Mouse (Mus musculus) B cell, adult 2 months (primary cell): ENCODE measurements around the gene Rai14.
A peak's percentile ranks its signal among the peaks of the same experiment; 100 is the strongest.
"Not testable (repeated sequence)": the region's sequence is repeated elsewhere in the genome, so short reads cannot be mapped to it uniquely, and the experiment has no call there.

Experiments used
- DNase-seq, 2 experiments: peaks; one replicate each; pipeline ENCODE4 v3.0.0; 2022

Gene Rai14

DNA sequence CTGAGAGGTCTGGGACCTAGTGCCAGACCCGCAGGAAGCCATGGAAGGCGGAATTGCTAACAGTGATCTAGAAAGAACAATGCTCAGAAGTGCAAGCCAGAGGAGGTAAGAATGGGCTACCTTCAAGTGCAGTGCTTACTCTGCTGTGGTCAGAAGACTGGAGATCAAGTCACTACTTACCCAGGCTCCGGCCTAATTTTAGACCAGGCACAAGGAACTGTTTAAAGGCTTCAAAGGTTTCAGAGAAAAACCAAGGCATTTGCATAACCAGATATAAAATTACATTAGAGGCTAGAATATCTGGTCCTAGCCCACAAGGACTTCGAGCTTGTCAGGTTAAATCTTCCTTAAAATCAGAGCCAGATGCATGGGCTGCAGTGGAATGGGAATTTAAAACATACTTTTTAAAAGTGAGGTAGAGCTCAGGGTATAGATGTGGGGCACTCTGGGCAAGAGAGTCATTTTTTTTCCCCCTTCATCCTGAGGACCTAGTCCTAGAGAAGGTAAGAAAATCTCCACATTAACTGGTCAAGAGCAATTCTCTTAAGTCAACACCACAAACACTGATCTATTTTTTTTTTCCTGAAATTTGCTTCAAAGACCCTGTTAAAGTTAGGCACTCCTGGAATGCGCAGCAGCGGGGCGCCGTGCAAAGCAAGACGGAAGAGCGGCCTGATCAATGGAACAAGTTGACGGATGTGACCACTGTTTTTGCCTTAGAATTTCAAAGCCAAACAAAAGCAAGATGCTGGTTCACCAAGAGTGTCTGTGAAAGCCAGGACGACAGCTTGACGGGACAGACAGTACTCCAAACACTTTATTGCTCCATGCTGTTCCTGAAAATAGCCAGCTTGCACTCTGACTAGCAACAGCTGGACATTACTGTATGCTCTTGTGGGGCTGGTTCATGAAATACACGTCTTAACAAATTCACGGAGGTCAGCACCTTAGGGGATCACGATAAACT is 115.9 kb downstream of the Rai14 start:
- no peak for DNase-seq

GRCm38 (mm10) chr15:10596871-10597270 is 117.6 kb downstream of the Rai14 start:
- no peak for DNase-seq

DNA sequence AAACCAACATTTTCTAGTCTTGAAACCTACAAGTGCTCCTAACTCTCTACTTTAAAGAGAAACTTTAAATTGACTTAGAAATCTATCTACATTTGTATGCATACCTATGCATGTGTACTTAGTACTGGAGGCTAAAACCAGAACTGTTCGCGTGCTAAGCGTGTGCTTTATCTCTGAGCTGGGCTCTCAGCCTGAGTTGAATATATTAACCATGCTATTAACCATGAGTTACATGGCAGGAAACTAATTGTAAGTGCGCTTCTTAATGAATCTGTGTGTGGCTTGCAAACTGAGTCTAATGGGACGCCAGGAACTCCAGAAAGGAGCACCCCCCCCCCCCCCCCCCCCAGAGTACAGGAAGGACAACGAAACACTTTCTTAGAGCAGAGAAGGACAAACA is 119.0 kb downstream of the Rai14 start:
- no peak for DNase-seq

- no peak for DNase-seq
These were observed 119.5 kb downstream of the Rai14 start for GRCm38 (mm10) chr15:10594910-10595309.

- DNase-seq = no peak
These were observed 121.3 kb downstream of the Rai14 start for GRCm38 (mm10) chr15:10593094-10593493.

DNA sequence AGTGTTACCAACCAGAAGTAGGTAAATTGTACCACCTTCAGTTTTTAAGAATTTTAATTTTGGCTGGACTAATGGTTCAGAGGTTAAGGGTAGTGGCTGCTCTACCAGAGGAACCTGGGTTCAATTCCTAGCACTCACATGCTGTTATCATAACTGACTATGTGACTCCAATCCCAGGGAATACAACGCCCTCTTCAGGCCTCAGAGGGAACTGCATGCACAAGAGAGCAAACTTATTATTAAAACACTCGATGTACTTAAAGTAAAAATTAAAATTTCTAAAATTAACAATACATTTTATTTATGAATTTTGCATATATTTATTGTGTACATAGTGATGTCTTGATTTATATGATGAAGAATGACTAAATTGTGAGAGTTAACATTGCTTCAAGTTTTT is 127.9 kb downstream of the Rai14 start:
- no peak for DNase-seq

- no peak for DNase-seq
These were observed 129.9 kb downstream of the Rai14 start for GRCm38 (mm10) chr15:10584359-10585187.

DNA sequence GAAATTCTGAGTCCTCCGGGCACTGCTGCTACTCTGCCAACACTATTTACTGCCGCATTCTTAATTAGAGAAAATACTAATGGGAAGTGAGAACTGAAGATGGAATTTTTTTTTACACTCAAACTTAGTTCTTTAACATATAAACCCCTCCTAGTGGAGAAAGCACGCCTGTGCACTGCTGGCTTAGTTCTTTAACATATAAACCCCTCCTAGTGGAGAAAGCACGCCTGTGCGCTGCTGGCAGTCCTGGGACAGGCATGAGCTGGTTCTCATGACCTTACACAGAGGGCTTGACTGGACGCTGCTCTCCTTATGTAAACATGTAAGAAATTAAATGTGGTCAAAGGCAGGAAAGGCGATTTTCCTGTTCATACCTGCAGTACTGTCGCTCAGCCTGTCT is 131.0 kb downstream of the Rai14 start:
- peak; percentile 58 to 65 for DNase-seq

DNA sequence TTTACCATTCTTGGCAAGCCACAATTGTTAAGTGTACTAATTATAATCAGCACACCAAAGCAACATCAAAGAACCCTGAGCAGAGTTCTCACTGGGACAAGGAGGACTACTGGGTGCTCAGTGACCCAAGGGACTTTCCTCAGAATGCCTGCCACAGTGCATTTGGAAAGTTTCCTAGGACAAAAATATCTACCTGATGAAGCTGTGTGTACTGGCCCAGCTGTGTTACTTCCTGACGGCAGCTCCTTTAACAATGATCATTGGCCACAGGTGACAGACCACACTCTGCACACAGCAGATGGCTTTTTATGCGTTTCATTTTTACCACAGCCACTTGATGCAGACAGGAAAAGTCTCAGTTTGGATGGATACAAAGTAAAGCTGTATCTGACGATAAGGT is 135.3 kb downstream of the Rai14 start:
- DNase-seq = no peak

DNA sequence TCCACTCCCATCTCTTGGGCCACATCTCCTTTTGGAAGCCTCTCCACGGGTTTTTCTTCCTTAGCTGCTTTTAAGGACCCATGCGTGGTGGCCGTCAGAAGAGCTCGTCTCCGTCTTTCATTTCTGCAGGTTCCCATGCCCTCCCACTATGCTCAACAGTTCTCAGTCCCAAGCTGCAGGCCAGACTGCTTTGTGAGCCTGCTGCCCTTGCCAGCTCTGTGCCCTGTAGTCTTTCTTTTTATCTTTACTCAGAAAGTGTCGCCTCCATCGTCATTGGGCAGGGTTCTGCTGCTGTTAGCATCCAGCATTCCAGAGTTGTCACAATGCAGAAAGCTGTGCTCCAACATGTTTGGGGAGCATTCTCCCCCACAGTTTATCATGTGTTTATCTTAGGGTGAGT is 147.9 kb downstream of the Rai14 start:
- no peak for DNase-seq

DNA sequence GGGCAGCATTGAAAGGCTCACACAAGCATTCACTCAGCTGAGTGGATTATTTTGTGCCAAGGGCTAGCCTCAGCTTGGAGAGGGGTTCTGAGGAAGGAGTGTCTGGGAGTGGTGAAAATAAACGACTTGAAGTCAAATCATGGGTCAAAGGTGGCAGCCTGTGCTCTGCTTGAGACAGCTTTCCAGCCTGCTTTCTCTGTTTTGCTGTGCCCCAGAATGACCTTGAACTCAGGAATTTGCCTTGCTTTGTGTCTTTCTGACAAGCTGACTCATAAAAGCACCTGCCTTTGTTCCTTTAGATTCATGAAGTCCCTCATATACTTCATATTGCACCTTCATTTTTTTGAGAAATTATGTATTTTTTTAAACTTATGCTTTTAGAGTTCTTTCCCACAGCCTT is 150.2 kb downstream of the Rai14 start:
- DNase-seq = no peak

- DNase-seq = no peak
These were observed 152.1 kb downstream of the Rai14 start for GRCm38 (mm10) chr15:10562281-10562680.

DNA sequence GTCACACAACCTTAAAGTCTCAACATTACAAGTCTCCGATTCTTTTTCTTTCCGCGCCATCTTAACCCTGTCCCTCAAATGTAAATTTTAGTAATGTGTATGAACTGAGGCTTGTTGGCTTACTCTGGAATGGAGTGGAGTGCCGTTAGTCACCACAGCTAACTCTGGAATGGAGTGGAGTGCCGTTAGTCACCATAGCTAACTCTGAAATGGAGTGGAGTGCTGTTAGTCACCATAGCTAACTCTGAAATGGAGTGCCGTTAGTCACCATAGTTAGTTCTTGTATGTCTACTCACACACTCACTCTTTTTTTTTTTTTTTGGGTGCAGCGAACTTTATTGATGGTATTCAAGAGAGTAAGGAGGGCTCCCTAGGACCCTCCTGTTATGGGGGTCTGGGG is 154.4 kb downstream of the Rai14 start:
- DNase-seq = no peak

GRCm38 (mm10) chr15:10558465-10558864 is 156.0 kb downstream of the Rai14 start, which contains the start of gene Ttc23l:
TSS of gene Ttc23l (minus strand) at chr15:10558668.
- no peak for DNase-seq

GRCm38 (mm10) chr15:10554336-10554735 is 160.1 kb downstream of the Rai14 start:
- DNase-seq = no peak

DNA sequence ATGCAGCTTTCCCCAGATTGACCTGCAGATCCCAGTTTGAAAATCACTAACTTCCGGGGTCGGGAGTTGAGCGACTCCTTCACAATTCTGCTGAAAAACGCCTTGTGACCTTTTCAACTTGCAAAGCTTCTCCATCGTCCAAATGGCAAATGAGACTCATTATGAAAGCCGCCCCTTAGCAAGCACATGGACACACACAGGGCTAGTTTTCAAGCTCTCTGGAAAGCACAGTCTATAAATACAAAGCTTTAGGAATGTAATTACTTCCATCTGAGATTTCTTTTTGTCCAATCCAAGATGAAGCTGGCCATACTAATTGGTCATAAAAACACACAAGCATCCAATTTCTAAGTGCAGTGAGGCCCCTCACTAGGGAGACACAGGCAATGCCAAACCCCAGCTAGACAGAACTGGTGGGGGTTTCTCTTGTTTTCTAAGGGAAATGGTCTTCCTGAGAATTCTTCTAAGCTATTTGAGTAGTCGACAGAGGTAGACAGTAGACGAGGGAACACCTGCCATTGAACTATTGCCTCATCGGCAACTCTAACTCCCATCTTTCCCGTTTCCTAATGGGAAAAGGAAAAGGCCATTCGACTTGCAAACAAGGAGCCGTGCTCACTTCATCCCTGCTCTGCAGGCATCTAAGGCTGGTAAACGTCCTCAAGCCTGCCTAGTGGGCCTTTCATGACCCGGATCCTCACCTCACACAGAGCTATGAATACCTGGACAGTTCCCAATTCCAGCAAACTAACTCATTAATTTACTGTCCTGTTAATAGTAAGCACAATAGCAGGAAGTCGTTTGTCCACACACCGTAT is 173.9 kb downstream of the Rai14 start:
- no peak for DNase-seq

DNA sequence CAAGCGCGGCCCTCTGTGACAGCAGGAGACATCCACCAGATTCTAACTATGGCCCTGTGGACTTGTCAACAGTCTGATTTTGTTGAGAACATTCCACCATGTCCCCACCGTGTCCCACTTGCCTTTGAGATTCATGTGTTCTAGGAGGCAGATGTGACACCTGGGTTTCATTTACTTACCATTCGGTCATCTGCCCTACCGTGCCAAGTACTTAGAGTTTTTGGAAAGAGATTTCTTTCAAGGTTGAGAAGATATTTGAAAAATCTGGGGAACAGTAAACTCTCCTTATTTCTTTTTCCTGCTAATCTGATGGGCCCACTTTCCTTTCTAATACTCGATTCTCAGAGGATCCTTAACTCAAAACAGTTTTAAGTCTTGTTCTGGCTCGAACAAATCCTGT is 178.5 kb downstream of the Rai14 start:
- no peak for DNase-seq

DNA sequence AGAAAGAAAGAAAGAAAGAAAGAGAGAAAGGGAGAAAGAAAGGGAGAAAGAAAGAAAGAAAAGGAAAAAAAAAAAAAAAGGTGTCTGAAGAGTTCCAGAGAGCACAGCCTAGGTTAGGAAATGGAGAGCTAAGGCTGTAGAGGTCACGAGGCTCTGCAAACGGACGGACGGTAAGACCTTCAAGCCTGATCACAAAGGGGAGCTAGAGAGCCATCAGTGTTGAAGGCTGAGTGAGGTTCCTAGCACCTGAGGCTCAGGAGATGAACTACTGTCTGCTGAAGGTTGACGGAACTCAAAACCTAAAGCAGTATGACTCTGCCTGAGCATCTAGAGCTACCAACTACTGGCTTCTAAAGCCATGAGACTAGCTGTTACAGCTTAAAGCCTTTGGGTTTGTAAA is 179.8 kb downstream of the Rai14 start:
- no peak for DNase-seq

DNA sequence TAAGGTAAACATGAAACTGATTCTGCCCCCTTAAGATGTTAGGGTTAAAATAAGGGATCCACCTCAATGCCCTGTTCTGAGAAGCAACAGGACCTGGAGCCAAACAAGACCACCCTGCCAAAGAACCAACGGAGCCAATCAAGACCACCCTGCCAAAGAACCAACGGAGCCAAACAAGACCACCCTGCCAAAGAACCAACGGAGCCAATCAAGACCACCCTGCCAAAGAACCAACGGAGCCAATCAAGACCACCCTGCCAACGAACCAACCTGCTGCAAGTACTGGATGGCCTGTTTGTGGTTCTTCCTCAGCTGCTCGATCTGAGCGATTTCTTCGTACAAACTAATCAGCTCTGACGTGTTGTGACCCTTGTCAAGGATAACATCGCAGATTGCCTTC is 181.1 kb downstream of the Rai14 start:
- not testable (repeated sequence) for DNase-seq

DNA sequence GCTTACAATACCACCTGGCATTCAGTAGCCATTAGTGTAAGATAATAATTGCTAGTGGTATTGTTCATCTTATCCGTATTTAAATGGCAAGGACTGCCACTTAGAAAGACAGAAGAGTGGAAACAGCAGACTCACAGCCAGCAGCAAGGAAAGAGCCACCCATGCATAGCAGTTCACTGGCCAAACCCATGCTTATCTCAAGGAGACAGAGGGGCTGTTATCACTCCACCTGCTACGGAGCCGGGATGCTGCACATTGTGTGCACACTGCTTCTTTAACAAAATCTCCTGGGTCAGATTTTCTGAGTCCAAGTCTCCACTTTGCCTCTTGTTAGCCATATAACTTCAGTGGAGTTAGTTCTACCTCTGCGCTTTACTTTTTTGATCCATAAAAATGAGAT is 183.1 kb downstream of the Rai14 start:
- no peak for DNase-seq

- no peak for DNase-seq
These were observed 188.5 kb downstream of the Rai14 start for GRCm38 (mm10) chr15:10525896-10526295.
